Mouse (Mus musculus) macrophage (primary cell): ENCODE data around the gene Prkch. TPM values are rescaled to one million over a fixed set of nuclear protein-coding genes. Genes with fewer than 3 reads are reported as not detected.

Experiments
- H3K27ac ChIP-seq: fragments of 350-480 bp; formaldehyde crosslinking; 2 replicates; pipeline ENCODE4 v1.9.0; 2021
- H3K36me3 ChIP-seq: fragments of 350-480 bp; formaldehyde crosslinking; 2 replicates; pipeline ENCODE4 v1.9.0; 2021; ENCODE audit errors: inconsistent target
- H3K4me3 ChIP-seq: fragments of 350-480 bp; formaldehyde crosslinking; 2 replicates; pipeline ENCODE4 v1.9.0; 2021; ENCODE audit errors: inconsistent target
- H3K79me2 ChIP-seq: fragments of 350-480 bp; formaldehyde crosslinking; 2 replicates; pipeline ENCODE4 v1.9.0; 2021; ENCODE audit errors: inconsistent target
- WGBS: methylation state at CpG from one replicate; pipeline ENCODE4 v1.1.7; 2026; ENCODE audit warnings: inconsistent platforms; ENCODE audit not compliant: missing documents; 5-methylcytosine and 5-hydroxymethylcytosine counted together
- polyA plus RNA-seq: library from polyadenylated mRNA; stranded (reverse); fragments of 250-400 nt; gene quantifications from 3 replicates; pipeline ENCODE4 v1.2.4, GENCODE M21; 2018; ENCODE audit warnings: inconsistent platforms

The Prkch gene
- polyA plus RNA-seq, 1 experiment from 2014 or later: 37.2 TPM

- Histone ChIP-seq H3K79me2 (no peaks in the 10 kb centered on the region), H3K36me3 (no peaks in the 10 kb centered on the region), H3K4me3 (no peak overlapping the region), H3K27ac (no peak overlapping the region)
- WGBS: 100% methylated on average over 1 of the region's 1 CpGs
Observed at GRCm38 (mm10) chr12:73816866-73817265, 232.3 kb downstream of the Prkch start.

GRCm38 (mm10) chr12:73818801-73819200, 234.2 kb downstream of the Prkch start:
- no peaks in the 10 kb centered on the region for H3K36me3 ChIP-seq
- no peak overlapping the region for H3K27ac ChIP-seq
- WGBS: 17% methylated on average over 1 of the region's 1 CpGs
- H3K4me3 ChIP-seq: no peak overlapping the region
- H3K79me2 ChIP-seq: no peaks in the 10 kb centered on the region

GRCm38 (mm10) chr12:73821176-73821575, 236.6 kb downstream of the Prkch start:
- H3K4me3 ChIP-seq: no peak overlapping the region
- WGBS: 69% methylated on average over 4 of the region's 4 CpGs
- H3K79me2 ChIP-seq: no peaks in the 10 kb centered on the region
- H3K27ac ChIP-seq: no peak overlapping the region
- H3K36me3 ChIP-seq: no peaks in the 10 kb centered on the region

- Histone ChIP-seq H3K36me3 (no peaks in the 10 kb centered on the region), H3K4me3 (no peak overlapping the region), H3K27ac (no peak overlapping the region), H3K79me2 (no peaks in the 10 kb centered on the region)
- whole genome bisulfite sequencing: 89% methylated on average over 12 of the region's 12 CpGs
Observed at GRCm38 (mm10) chr12:73822331-73822730, 237.7 kb downstream of the Prkch start.

- H3K4me3 ChIP-seq: no peak overlapping the region
- no peaks in the 10 kb centered on the region for H3K79me2 ChIP-seq
- WGBS: 100% methylated on average over 1 of the region's 1 CpGs
- no peak overlapping the region for H3K27ac ChIP-seq
- H3K36me3 ChIP-seq: no peaks in the 10 kb centered on the region
Observed at GRCm38 (mm10) chr12:73824828-73825227, 240.2 kb downstream of the Prkch start.

Other genes with a start within 250 kb of the Prkch start
- gene Tmem30b, start 38.4 kb upstream of the Prkch start, polyA plus RNA-seq: not detected in 3 replicates